Mouse (Mus musculus) lung, adult 2 months (tissue): ENCODE measurements at regions not wholly inside any gene's neighbourhood (a gene's known extent, or its start where the extent isn't known, plus 50 kb on each side); places are given as distances from the start of the nearest gene placed in this dataset.

ENCODE experiments used
- CTCF ChIP-seq: fragments of 200-500 bp; IDR thresholded peaks from 2 replicates; pipeline ENCODE4 v1.5.1; 2011; ENCODE audit warnings: mild to moderate bottlenecking, low read length, control low read depth; ENCODE audit not compliant: insufficient read depth
- POLR2A ChIP-seq: fragments of 200-500 bp; IDR thresholded peaks from 2 replicates; pipeline ENCODE4 v1.6.1; 2011; ENCODE audit warnings: low read depth, mild to moderate bottlenecking, control low read depth, low read length, borderline replicate concordance; ENCODE audit errors: extremely low read depth

DNA sequence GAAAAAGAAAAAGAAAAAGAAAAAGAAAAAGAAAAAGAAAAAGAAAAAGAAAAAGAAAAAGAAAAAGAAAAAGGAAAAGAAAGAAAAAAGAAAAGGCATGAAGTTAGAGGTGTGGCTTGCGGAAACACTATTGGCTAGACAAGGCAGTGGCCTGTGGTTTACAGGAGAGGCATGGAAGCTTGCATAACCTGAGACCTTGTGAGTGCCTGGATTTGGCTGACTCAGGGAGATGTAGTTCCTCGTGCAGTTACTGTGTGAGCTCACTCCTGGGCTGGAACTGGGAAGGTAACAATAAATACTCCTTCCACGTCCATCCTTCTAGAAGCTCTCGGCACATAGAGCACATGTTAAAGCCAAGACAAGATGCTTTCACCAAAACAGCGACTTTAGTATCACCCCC lies 64.9 kb upstream of the Plcz1 start:
- TF ChIP-seq CTCF (no peak), POLR2A (no peak)
